In genomic region chr16:69424661-69425634, GRCm38 (mm10) we compare ENCODE assay signal across 12 mouse cellular contexts.
"Had no signal": no experiment of that assay in that cellular context is flagged by ENCODE, and none has a peak within 500 bp of the region (broad histone marks: within the 10 kb centered on the region; RNA-seq: fewer than 3 reads in every experiment).

No protein-coding gene starts in this region.

- H3K9me3 ChIP-seq: limb, embryonic 12.5 days; liver, embryonic 13.5 days; lung, embryonic 15.5 days; neural tube, embryonic 12.5 days had no signal

- H3K36me3 ChIP-seq: limb, embryonic 12.5 days; liver, embryonic 13.5 days; lung, embryonic 15.5 days; neural tube, embryonic 12.5 days had no signal

- DNase-seq: kidney, adult 8-10 months; kidney, postnatal 25 days; liver; liver, embryonic 13.5 days; liver, postnatal 0 days; right cerebral cortex, postnatal 4 days; spleen, adult 18-20 months; thymus, adult 2 months; thymus, postnatal 25 days had no signal

- H3K4me2 ChIP-seq: limb, embryonic 12.5 days; liver, embryonic 13.5 days; lung, embryonic 15.5 days; neural tube, embryonic 12.5 days had no signal

- H3K27ac ChIP-seq: limb, embryonic 12.5 days; liver, embryonic 13.5 days; lung, embryonic 15.5 days; neural tube, embryonic 12.5 days had no signal

- H3K4me1 ChIP-seq: limb, embryonic 12.5 days; liver, embryonic 13.5 days; lung, embryonic 15.5 days; neural tube, embryonic 12.5 days had no signal

- ATAC-seq: liver, postnatal 0 days had no signal

- H3K9ac ChIP-seq: limb, embryonic 12.5 days; liver, embryonic 13.5 days; liver, postnatal 0 days; lung, embryonic 15.5 days; neural tube, embryonic 12.5 days had no signal

- H3K4me3 ChIP-seq: limb, embryonic 12.5 days; liver, embryonic 13.5 days; lung, embryonic 15.5 days; neural tube, embryonic 12.5 days had no signal

- H3K27me3 ChIP-seq: limb, embryonic 12.5 days; liver, embryonic 13.5 days; lung, embryonic 15.5 days; neural tube, embryonic 12.5 days had no signal
